Mouse (Mus musculus) heart, embryonic 16.5 days (tissue): ENCODE measurements around the gene Zbtb16. TPM values are rescaled to one million over a fixed set of nuclear protein-coding genes. Genes with fewer than 3 reads are reported as not detected.

Experiments used
- ATAC-seq: fragments of 200-750 bp; cut with Nextera tagmentation; replicated peaks from 2 replicates; pipeline ENCODE4 v1.8.0; 2017; ENCODE audit warnings: moderate number of reproducible peaks; ENCODE audit not compliant: insufficient read depth, low FRiP score; ENCODE audit errors: extremely low read depth
- H3K27ac ChIP-seq: fragments of 300-500 bp; sonication (generic); 2 replicates; pipeline ENCODE4 v1.5.1; 2014; ENCODE audit warnings: mild to moderate bottlenecking, low read length, control low read depth, moderate library complexity
- H3K27me3 ChIP-seq: fragments of 300-500 bp; sonication (generic); 2 replicates; pipeline ENCODE4 v1.6.1; 2014; ENCODE audit warnings: low read length, mixed read lengths; ENCODE audit not compliant: control insufficient read depth, insufficient read depth
- H3K36me3 ChIP-seq: fragments of 300-500 bp; sonication (generic); 2 replicates; pipeline ENCODE4 v1.6.1; 2014; ENCODE audit not compliant: control insufficient read depth, insufficient read depth
- H3K4me1 ChIP-seq: fragments of 300-500 bp; sonication (generic); 2 replicates; pipeline ENCODE4 v1.6.1; 2014; ENCODE audit warnings: low read length, mixed read lengths; ENCODE audit not compliant: control insufficient read depth, insufficient read depth
- H3K4me2 ChIP-seq: fragments of 300-500 bp; sonication (generic); 2 replicates; pipeline ENCODE4 v1.6.1; 2014; ENCODE audit warnings: low read depth, mild to moderate bottlenecking, control low read depth, low read length
- H3K4me3 ChIP-seq: fragments of 300-500 bp; sonication (generic); 2 replicates; pipeline ENCODE4 v1.5.1; 2014; ENCODE audit warnings: mild to moderate bottlenecking, control low read depth, low read length
- H3K9ac ChIP-seq: fragments of 300-500 bp; sonication (generic); 2 replicates; pipeline ENCODE4 v1.6.1; 2014; ENCODE audit warnings: low read length, control low read depth
- H3K9me3 ChIP-seq: fragments of 300-500 bp; sonication (generic); replicated peaks from 2 replicates; pipeline ENCODE4 v1.6.1; 2016; ENCODE audit warnings: low read length; ENCODE audit not compliant: control insufficient read depth
- WGBS: fragments of 180-500 bp; shearing (Covaris S2); extraction: QIAGEN DNeasy Blood & Tissue Kit; methylation state at CpG from one replicate; pipeline ENCODE4 v1.1.7; 2014; 5-methylcytosine and 5-hydroxymethylcytosine counted together
- polyA plus RNA-seq: library from polyadenylated mRNA; unstranded; fragments of >200 nt; fragmentation: Nextera tagmentation; extraction: Ambion mirVana; gene quantifications from 2 replicates; pipeline ENCODE4 v1.2.1, GENCODE M21; 2015

The Zbtb16 gene
- polyA plus RNA-seq, 1 experiment from 2014 or later, result 10.4 TPM

GRCm38 (mm10) chr9:48849531-48849930, 13.5 kb upstream of the Zbtb16 start:
- Histone ChIP-seq H3K4me1 (no peaks in the 10 kb centered on the region), H3K27ac (no peak overlapping the region), H3K4me2 (no peak overlapping the region), H3K36me3 (no peaks in the 10 kb centered on the region), H3K9me3 (peaks cover 3% of the 10 kb centered on the region; the same call in 1 of the 2 replicates), H3K27me3 (no peaks in the 10 kb centered on the region), H3K4me3 (no peak overlapping the region), H3K9ac (no peak overlapping the region)
- ATAC-seq, result no peak
- WGBS, result 72% methylated on average over 5 of the region's 5 CpGs

GRCm38 (mm10) chr9:48839568-48839967, 3.5 kb upstream of the Zbtb16 start:
- Histone ChIP-seq H3K4me2 (no peak overlapping the region), H3K27ac (no peak overlapping the region), H3K9ac (no peak overlapping the region), H3K27me3 (peaks cover 8% of the 10 kb centered on the region; the same call in 1 of the 2 replicates), H3K36me3 (no peaks in the 10 kb centered on the region), H3K4me3 (no peak overlapping the region), H3K9me3 (no peaks in the 10 kb centered on the region), H3K4me1 (peaks cover 24% of the 10 kb centered on the region)
- 94% methylated on average over 3 of the region's 3 CpGs for WGBS
- ATAC-seq, result no peak

GRCm38 (mm10) chr9:48838346-48838745, 2.3 kb upstream of the Zbtb16 start:
- peak overlapping the region; percentile 28; the same call in 1 of the 2 replicates for H3K9ac ChIP-seq
- H3K4me3 ChIP-seq, result no peak overlapping the region
- no peaks in the 10 kb centered on the region for H3K9me3 ChIP-seq
- WGBS, result 39% methylated on average over 4 of the region's 4 CpGs
- peak overlapping the region; percentile 22; the same call in 1 of the 2 replicates for H3K4me2 ChIP-seq
- H3K27me3 ChIP-seq, result peaks cover 20% of the 10 kb centered on the region
- ATAC-seq, result no peak
- H3K27ac ChIP-seq, result peak overlapping the region; percentile 41; the same call in 1 of the 2 replicates
- H3K4me1 ChIP-seq, result peaks cover 28% of the 10 kb centered on the region
- H3K36me3 ChIP-seq, result no peaks in the 10 kb centered on the region

- Histone ChIP-seq H3K27ac (no peak overlapping the region), H3K4me3 (peak overlapping the region; percentile 75), H3K36me3 (peaks cover 3% of the 10 kb centered on the region; the same call in 1 of the 2 replicates), H3K9ac (peak overlapping the region; percentile 85), H3K27me3 (peaks cover 31% of the 10 kb centered on the region), H3K4me2 (peak overlapping the region; percentile 83), H3K9me3 (no peaks in the 10 kb centered on the region), H3K4me1 (peaks cover 28% of the 10 kb centered on the region)
- ATAC-seq, result no peak
- 6% methylated on average over 14 of the region's 14 CpGs for WGBS
Measured at GRCm38 (mm10) chr9:48837181-48837580, 1.2 kb upstream of the Zbtb16 start.

- peak overlapping the region; percentile 83 for H3K4me2 ChIP-seq
- ATAC-seq, result no peak
- peaks cover 28% of the 10 kb centered on the region for H3K4me1 ChIP-seq
- H3K4me3 ChIP-seq, result peak overlapping the region; percentile 75
- peak overlapping the region; percentile 60 for H3K27ac ChIP-seq
- H3K9ac ChIP-seq, result peak overlapping the region; percentile 85
- H3K36me3 ChIP-seq, result peaks cover 7% of the 10 kb centered on the region; the same call in 1 of the 2 replicates
- peaks cover 37% of the 10 kb centered on the region for H3K27me3 ChIP-seq
- WGBS, result 2% methylated on average over 12 of the region's 12 CpGs
- no peaks in the 10 kb centered on the region for H3K9me3 ChIP-seq
Measured at GRCm38 (mm10) chr9:48836566-48836930, 526 bp upstream of the Zbtb16 start.

GRCm38 (mm10) chr9:48834541-48835411, 1.2 kb downstream of the Zbtb16 start:
- Histone ChIP-seq H3K36me3 (peaks cover 8% of the 10 kb centered on the region; the same call in 1 of the 2 replicates), H3K4me3 (peak overlapping the region; percentile 75), H3K27ac (no peak overlapping the region; the same call in 1 of the 2 replicates), H3K27me3 (peaks cover 42% of the 10 kb centered on the region), H3K9ac (peak overlapping the region; percentile 85), H3K4me1 (peaks cover 28% of the 10 kb centered on the region), H3K4me2 (peak overlapping the region; percentile 83), H3K9me3 (0 out of 2 replicates have a peak, but pooled peaks cover 3% of the 10 kb centered on the region)
- no peak for ATAC-seq
- 1% methylated on average over 65 of the region's 65 CpGs for WGBS

GRCm38 (mm10) chr9:48834006-48834405, 2.0 kb downstream of the Zbtb16 start:
- Histone ChIP-seq H3K4me2 (peak overlapping the region; percentile 83), H3K9ac (peak overlapping the region; percentile 85), H3K27ac (no peak overlapping the region), H3K4me1 (peaks cover 28% of the 10 kb centered on the region), H3K36me3 (peaks cover 8% of the 10 kb centered on the region; the same call in 1 of the 2 replicates), H3K27me3 (peaks cover 42% of the 10 kb centered on the region), H3K4me3 (peak overlapping the region; percentile 75), H3K9me3 (0 out of 2 replicates have a peak, but pooled peaks cover 3% of the 10 kb centered on the region)
- no peak for ATAC-seq
- WGBS, result 33% methylated on average over 4 of the region's 4 CpGs

- WGBS, result 90% methylated on average over 11 of the region's 11 CpGs
- Histone ChIP-seq H3K4me1 (peaks cover 26% of the 10 kb centered on the region), H3K9me3 (0 out of 2 replicates have a peak, but pooled peaks cover 3% of the 10 kb centered on the region), H3K4me3 (no peak overlapping the region), H3K4me2 (no peak overlapping the region), H3K9ac (no peak overlapping the region), H3K27ac (no peak overlapping the region), H3K27me3 (peaks cover 42% of the 10 kb centered on the region), H3K36me3 (peaks cover 8% of the 10 kb centered on the region; the same call in 1 of the 2 replicates)
- no peak for ATAC-seq
Measured at GRCm38 (mm10) chr9:48833493-48833892, 2.5 kb downstream of the Zbtb16 start.
